Mouse (Mus musculus) right cerebral cortex, postnatal 36 days (tissue): ENCODE data around the gene Ndufa6.
"Not testable (repeated sequence)": the region's sequence is repeated elsewhere in the genome, so short reads cannot be mapped to it uniquely, and the experiment has no call there.

Experiments
- DNase-seq, 2 experiments: peaks; one replicate each; pipeline ENCODE4 v3.0.0; 2022; ENCODE audit warnings: low spot score in 2 of 2, mixed read lengths in 1 of 2

Ndufa6 gene

DNA sequence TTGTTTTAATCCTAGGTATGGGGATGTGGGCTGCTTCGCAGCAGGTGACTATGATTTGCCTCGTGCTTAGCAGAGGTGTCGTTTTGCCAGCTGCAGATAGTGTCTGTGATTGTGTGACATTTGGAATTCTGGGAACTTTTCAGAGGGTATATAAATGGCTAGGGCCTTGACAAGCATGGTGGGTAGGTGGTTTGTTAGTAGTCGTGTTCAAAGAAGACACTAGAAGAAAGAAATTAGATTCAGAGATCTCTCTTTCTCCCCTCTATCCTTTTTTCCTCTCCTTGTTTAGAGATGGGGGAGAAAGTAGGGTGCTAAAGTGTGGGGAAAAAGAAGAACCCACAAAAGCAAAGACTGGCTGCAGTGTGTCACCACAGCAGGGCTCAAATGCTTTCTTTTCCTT, 14.0 kb upstream of the Ndufa6 start:
- DNase-seq: no peak

DNA sequence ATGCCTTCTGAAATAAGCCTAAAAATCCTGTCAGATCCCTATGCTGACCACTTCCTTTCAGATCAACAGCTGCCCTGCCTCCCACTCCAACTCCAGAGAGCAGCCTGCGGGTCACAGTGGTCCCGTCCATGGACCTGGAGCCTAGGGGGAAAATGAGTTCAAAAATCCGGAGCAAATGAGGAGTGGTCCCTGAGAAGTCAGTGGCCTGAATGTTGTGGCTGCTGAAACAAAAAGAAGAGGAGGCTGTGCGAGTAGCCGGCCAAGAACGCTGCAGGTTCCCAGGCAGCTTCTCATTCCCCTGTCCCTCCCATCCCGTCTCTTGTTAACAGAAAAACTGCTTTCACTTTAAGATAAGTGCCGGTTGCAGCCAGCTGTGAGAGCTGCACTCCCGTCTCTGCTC, 10.4 kb upstream of the Ndufa6 start:
- DNase-seq: not testable (repeated sequence)

DNA sequence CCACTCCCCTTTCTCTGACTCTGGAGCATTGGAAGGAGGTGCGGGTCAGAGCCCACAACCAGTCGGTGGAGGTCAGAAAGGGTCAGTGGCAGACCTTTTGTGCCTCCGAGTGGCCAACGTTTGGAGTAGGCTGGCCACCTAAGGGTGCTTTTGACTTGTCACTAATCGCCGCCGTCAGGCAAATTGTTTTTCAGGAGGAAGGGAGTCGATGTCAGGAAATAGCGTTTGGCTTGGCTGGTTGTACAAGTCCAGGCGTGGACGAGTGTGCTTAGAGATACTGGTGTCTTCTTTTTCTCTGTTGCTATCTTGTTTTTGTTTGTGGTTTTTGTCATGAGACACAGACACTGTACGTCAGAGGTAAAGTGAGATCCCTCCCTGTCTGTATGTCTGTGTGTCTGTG, 9.7 kb upstream of the Ndufa6 start:
- DNase-seq: not testable (repeated sequence)

DNA sequence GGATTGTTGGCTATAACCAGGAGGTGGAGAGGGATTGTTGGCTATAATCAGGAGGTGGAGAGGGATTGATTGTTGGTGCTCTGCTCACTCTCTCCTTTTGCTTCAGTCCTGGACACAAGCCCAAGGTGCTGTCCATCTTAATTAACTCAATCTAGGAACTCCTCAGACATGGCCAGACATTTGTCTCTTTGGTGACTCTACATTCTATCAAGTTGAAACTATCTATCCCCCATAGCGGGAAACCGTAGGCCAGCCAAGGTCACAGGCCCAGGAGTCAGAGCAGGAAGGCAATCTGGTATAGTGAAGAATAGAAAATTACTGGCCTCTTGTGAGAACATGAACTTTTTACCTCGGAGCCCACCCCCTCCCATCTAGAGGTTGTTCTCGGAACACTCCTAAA, 8.1 kb upstream of the Ndufa6 start:
- DNase-seq: no peak

DNA sequence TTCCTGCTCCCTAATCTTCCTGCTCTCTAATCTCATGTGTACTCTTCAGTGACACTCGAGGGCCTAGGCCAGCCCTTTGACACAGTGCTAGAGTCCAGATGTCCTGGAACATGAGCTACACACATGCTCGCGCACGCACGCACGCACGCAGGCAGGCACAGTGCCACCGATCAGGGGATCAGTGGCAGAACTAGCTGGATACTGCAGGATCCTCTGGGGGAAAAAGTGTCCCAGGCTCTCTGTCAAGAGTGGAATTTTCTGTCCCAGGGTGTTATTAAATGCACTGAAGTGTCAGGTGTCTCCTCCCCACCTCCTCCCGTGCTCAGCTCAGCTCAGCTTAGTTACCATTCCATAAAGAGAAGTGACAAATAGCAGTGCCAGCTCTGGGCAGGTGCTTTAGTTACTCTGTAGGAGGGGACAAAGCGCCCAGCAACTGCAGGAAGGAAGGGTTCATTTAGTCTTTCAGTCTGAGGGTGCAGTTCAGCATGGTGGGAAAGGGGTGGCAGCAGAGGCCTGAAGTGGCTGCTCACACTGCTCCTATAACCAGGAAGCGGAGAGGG, 7.4 kb upstream of the Ndufa6 start:
- DNase-seq: no peak

DNA sequence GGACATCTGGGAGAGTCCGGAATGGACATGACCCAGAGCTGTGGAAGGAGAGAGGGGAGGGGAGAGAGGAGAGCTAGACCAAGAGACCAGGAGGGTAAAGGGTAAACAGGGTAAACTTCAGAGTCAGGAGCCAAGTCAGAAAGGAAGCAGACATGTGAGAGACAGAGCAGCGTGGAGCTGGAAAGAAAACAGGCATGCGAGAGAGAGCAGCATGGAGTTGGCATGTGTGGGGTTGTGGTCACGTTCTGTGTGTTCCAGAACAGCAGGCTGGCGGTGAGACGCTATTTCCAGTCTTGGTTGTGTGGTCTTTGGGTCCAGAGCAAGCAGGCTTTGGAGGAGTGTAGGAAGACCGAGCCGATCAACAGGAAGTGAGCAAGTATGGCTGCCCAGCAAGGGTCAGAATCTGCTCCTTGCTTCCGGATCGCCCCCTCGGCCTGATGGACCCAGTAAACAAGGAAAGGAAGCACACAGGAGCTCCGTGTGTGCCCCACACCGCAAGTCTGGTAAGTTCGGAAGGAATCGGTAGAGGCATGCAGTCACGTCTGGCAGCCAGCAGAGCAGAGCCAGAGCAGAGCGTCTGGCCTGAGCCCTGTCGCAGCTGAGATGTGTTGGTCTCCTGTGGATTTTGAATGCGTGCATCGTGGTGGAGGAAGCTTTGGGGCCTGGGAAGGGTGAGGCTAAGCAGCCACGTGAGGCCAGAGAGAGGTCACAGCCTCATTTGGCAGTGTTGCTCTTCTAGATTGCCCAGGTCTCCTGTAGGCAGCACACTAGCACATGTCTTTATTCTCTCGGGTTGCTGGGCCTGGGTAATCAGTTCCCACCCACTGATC, 4.5 kb upstream of the Ndufa6 start:
- no peak for DNase-seq

DNA sequence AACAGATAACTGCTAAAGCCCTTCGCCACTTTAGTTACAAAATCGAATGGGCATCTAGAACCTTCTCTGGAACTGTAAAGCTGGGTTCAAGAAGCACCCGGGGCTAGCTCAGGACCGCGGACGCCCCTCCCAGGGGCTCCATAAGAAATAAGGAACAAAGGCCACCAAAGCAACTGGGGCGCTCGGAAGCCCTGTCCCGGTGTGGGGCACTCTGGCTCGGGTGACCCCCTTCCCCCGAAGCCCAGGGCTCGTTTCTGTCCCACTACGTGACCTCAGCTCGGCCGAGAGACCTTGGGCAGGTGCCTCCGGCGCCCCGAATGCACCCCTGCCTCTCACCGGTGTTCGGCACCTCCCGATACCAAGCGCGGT, 393 bp downstream of the Ndufa6 start:
- DNase-seq: no peak

DNA sequence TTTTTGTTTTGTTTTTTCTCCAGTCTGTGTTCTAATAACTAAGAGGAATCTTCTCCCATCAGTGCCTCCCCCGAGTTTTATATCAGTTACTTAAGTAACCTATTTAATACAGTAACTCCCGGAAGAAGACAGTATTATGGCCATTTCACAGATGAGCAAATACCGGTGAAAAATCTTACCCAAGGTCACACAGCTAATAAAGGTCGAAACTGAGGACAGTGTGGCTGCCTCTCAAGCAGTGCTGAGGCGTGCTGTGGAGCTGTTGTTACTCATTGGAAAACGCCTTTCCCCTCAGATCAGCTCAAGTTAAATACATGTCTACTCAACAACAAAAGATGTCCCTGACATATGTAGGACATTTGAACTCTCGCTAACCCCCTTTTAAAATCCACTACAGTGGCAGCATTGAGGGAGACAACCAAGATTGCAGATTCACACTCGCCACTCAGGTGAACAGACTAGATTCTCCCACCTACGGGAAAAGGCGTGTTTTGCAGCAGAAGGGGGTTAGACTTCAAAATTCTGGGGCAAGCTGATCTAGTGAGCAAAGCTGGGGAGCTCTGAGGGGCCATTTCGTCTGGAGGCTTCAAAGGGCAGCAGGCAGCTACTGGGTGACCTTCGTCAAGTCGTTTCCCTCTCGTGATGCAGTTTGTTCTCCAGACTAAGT, 911 bp downstream of the Ndufa6 start:
- no peak for DNase-seq

DNA sequence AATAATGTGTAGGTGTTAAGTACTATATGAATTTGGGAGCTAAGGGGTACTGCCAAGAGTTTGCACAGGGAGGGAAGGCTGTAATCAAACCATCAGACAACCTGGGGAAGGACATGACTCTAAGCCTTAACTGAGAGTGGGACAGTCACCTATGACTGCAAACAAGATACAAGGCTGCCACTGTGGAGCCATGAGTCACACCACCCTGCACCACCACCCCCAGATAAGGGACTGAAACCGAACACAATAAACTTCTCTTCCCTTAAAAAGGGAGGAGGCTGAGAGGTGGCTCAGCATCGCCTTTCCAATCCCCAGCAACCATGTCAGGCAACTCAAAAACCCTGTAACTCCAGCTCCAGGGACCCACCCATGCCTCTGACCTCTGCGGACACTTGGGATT, 2.6 kb downstream of the Ndufa6 start:
- DNase-seq: no peak

DNA sequence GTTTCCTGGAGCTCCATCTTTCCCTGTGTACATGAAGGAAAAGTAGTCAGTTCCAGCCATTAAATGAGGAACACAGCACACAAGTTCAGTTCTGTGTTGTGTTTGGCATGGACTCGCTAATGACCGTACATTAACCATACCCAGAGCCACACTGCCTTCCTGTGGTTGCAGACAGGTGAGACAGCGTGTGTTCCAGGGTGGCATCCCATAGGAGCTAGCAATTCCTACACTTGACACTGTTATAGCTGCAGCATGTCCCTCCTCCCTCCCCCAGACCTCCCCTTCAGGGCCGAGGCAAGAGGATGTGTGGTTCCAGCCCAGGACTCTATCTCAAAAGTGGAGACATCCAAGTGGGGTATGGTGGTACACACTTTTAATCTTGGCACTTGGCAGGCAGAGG, 3.8 kb downstream of the Ndufa6 start:
- no peak for DNase-seq

DNA sequence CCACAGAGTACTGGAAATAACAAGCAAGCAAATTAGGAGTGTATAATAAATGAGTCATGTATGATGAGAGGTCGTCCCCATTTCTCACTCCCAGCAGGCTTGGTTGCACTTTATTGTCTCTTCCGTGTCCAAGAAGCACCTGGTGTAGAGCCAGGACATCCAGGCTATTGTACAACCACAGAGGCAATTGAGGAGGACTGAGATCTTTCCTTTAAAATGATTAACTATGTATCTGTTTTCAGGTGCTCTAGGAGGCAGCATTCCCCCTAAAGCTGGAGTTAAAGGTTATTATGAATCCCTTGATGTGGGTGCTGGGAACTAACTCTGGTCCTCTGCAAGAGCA, 5.2 kb downstream of the Ndufa6 start:
- DNase-seq: no peak

DNA sequence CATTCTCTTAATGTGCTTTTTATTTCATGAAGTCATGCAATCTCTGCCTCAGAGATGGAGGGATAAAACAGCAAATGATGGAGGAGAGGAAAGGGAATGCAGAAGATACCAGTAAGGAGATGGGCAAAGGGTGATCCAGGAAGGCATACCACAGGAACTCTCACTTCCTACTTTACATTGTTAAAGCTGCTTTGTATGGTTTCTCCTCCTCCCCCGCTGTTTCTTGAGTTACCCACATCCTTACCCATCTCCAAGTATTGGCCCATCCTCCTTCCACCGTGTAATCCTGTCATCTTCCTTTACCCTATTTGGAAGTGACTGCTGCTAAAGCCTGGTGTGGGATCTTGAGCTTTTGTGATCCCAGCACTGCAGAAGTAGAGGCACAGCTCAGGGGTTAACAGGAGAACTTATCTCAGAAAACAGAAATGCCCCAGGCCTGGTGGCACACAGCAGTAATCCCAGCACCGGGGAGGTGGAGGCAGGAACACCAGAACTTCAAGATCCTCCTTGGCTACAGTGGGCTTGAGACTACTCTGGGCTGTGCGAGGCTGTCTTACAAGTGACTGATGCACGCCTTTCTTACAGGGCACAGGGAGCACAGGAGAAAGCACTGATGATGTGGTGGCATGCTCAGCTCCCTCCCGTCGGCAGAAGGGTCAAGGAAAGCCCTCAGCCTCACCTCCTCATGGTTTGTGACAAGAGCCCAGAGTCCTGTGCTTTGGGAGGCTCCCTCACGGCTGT, 5.7 kb downstream of the Ndufa6 start:
- DNase-seq: no peak

DNA sequence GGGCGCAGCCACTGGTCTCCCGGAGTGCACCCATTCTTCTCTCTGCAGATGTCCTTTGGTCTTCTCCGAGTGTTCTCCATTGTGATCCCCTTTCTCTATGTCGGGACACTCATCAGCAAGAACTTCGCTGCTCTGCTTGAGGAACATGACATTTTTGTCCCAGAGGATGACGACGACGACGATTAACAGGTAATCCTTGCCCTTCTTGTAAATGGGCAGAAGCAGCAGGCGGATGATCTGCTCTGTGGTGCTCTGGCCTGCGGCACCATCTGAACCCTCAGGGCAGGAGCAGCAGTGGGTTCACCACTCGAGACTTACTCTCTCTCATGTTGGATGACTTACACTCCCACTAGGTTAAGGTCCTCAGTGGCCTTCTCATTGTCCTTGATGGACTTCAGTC, 6.3 kb downstream of the Ndufa6 start:
- no peak for DNase-seq

DNA sequence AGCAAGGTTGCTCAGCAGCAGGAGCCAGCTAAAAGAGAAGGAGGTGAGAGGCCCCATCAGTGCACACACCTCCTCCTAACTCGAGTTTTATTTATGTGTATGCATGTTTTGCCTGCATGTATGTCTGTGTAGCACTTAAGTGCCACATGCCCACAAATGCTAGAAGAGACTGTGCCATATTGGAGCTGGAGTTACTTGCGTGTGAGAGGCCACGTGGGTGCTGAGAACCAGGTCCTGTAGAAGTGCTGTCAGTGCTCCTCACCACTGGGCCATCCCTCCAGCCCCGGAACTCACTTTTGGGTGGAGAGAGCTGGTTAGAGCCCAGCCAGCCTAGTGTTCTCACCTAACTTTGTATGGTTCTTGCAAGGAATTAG, 6.8 kb downstream of the Ndufa6 start:
- no peak for DNase-seq

DNA sequence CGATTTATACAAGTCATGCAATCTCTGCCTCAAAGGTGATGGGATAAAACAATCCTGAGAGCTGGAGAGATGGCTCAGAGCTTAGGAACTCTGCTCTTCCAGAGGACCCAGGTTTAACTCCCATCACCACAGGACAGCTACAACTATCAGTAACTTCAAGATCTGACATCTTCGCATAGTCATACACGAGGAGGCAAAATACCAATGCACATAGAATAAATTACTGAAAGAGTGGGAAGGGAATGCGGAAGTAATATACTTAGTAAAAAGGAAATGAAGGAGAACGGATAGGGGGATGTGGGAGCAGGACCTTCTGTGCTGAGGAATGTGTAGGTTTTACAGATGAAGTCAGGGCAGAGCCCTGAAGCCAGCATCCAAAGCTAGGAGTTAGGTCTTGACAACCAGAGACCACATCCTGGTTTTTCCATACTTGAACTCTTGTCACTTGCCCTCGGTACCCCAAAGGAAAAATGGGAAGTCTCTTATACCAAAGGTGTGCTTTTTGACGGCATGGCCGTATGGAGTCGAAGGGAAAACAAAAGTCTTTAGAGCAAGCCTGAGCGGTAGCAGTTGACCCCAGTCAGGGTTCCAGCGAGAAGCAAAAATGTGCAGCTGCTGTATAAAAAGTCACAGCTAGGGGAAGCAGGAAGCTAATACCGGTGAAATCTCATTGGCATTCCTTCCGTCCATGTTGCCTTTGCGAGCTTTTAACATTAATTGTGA, 7.4 kb downstream of the Ndufa6 start:
- DNase-seq: no peak

DNA sequence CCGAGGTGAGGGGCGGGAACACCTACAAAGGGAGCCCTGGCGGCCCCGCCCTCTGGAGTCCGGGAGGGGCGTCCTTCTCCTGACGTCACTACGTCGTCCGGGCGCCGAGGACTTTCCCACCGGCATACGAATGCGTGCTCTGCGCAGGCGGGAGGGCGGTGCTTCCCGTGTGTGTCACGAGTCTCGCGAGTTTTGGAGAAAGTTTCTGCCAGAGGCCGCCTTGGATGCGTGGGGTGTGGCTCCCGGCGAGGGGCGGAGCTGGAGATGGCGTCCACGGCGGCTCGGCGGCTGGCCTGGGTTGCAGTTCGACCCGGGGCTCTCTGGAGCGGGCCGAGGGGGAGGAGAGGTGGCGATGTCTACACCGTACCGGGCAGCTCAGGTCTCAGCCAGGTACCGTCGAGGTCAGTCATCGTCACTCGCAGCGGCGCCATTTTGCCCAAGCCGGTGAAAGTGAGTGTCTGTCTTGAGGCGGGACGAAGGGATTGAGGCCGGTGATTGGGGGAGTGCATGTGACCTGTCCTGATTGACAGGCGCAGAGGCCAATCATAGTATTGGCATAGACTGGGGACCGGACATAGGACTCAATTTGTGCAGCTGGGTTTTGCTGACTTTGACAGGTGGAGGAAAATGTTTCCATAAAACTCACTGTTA, 8.2 kb downstream of the Ndufa6 start:
- peak; percentile 96 to 97 for DNase-seq

DNA sequence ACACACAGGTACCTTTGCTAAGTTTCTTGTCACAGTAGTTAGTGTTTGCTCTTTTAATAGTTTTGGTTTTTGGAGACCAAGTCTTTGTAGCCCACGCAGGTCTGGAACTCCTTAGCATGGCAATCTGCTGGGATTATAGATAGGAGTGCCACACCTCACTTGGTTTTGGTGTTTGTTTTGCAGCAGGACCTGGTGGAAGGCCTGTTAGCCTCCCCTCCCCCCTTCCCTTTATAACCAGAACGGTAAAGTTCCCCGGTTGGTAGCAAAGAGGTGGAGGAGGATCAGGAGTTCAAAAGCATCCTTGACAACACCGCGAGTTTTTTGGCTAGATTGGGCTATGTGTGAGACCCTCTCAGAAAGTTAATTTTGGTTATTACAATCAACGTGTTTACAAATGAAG, 9.2 kb downstream of the Ndufa6 start:
- no peak for DNase-seq

DNA sequence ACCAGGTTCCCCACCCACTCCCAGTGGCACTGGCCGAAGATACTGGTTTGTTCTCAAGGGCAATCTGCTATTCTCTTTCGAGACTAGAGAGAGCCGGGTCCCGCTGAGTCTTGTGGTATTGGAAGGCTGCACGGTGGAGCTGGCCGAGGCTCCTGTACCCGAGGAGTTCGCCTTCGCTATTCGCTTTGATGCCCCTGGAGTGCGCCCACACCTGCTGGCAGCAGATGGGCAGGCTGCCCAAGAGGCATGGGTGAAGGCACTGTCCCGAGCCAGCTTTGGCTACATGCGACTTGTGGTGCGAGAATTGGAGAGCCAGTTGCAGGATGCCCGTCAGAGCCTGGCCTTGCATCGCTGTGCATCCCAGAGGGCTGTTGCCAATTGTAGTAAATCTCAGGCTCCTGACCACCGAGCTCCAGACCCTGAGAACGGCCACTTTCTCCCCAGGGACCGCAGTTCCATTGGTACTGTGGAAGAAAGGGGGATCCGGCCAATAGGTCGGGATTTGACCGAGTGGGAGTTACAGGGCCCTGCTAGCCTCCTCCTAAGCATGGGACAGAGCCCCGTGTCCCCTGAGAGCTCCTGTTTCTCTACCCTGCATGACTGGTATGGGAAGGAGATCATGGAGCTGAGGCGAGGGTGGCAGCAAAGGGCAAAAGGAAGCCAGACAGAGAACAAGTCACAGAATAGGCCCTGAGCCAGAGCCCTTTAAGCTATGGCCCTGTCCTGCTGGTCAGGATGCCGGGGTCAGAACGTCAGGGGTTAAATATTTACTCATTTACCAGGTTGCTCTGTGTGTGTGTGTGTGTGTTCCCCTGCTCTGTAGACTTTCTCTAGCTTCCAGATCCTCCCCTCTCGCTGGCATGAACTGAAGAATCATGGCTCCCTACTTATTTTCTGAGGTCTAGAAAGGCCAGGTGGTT, 10.5 kb downstream of the Ndufa6 start:
- no peak for DNase-seq

DNA sequence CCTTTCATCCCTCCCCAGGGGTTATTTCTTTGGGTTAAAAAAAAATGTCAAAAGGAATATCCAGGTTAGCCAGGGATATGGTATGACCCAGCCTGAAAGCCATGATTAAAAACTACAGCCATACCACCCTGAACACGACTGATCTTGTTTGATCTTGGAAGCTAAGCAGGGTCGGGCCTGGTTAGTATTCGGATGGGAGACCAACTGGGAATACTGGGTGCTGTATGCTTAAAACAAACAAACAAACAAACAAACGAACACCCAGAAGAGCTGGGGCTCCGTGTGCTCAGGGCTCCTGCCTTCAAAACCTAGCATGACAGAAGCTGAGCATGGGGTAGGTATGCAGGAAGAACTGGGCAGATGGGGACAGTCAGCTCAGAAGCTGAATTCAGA, 11.6 kb downstream of the Ndufa6 start:
- DNase-seq: no peak
